Mouse (Mus musculus): ENCODE measurements around the gene Usp2.

GRCm38 (mm10) chr9:44033317-44033716 is 33.5 kb upstream of the Usp2 start:
- TF ChIP-seq TCF12 (IDR thresholded peaks at IDR 0.05; ENCODE audit: low read depth, low read length) (no peak), POLR2A (IDR thresholded peaks at IDR 0.05; ENCODE audit: low read depth, low read length) (no peak), CTCF (conservative IDR thresholded peaks at IDR 0.05 in 1 of 2, IDR thresholded peaks at IDR 0.05 in 1 of 2; ENCODE audit: low read depth in 2 of 2, low read length in 2 of 2) (no peak)

All from CH12.LX (cell line).